Mouse (Mus musculus): Measurements from ENCODE around the gene Fbxo36.

DNA sequence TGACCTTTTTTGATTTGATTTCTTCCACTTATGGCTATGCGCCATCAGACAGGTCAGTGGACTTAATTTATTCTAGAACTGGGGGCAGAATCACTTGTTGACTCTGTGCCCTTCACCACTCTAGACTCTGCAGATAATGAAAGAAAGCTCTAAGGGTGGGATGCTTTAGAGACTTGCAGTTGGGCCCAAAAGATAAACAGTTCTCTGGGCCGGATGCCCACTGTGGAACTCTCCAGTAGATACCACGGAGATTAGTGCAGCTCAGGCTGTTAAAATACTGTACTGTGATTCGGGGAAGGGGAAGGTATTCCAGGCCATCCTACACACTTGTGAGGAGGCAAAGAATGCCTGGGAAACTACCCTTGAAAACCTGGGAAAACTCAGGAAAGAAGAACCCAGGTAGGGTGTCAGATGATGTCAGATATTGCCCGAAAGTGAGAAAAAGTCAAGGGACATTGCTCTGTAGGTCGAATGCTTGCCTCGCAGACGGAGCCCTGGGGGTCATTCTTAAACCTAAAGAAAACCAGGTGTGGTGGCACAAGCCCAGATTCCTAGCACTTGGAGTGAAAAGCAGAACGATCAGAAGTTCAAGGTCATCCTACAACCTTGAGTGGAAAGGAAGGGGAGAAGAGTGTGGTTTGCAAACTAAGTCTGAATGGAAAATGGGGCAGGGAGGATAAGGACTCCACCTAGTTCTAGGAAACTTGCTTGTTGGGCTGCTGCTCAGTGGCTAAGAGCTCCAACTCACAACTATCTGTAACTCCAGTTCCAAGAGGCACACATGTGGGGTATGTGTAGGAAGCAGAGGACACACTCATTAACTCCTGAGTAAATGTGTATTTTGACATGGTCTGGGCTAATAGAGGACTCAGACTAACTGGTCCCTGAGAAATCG lies 21.0 kb downstream of the Fbxo36 start:
- TF ChIP-seq EP300 (optimal IDR thresholded peaks at IDR 0.05), result no peak
- TF ChIP-seq CTCF (IDR thresholded peaks at IDR 0.05; ENCODE audit: low read depth), result no peak
